Mouse (Mus musculus) limb, embryonic 11.5 days (tissue): ENCODE measurements around the gene Bricd5. TPM values are rescaled to one million over a fixed set of nuclear protein-coding genes. Genes with fewer than 3 reads are reported as not detected.
A peak's percentile ranks its signal among the peaks of the same experiment; 100 is the strongest.

Experiments
- ATAC-seq: fragments of 200-750 bp; cut with Nextera tagmentation; 2 replicates; pipeline ENCODE4 v1.8.0; 2017; ENCODE audit warnings: low read depth; ENCODE audit not compliant: insufficient number of reproducible peaks, low FRiP score, low TSS enrichment
- DNase-seq: peaks from one replicate; pipeline ENCODE4 v3.0.0-alpha.2; 2015; ENCODE audit warnings: low spot score
- H3K27ac ChIP-seq: fragments of 300-500 bp; sonication (generic); replicated peaks from 2 replicates; pipeline ENCODE4 v1.5.1; 2014; ENCODE audit warnings: low read depth, mild to moderate bottlenecking, low read length
- H3K27me3 ChIP-seq: fragments of 300-500 bp; sonication (generic); 2 replicates; pipeline ENCODE4 v1.6.1; 2014; ENCODE audit warnings: mild to moderate bottlenecking, low read length, mixed read lengths; ENCODE audit not compliant: control insufficient read depth, insufficient read depth
- H3K36me3 ChIP-seq: fragments of 300-500 bp; sonication (generic); 2 replicates; pipeline ENCODE4 v1.6.1; 2014; ENCODE audit warnings: mild to moderate bottlenecking, low read length, moderate library complexity, mixed read lengths; ENCODE audit not compliant: control insufficient read depth, insufficient read depth
- H3K4me1 ChIP-seq: fragments of 300-500 bp; sonication (generic); 2 replicates; pipeline ENCODE4 v1.6.1; 2014; ENCODE audit warnings: low read length, mixed read lengths; ENCODE audit not compliant: control insufficient read depth, insufficient read depth
- H3K4me2 ChIP-seq: fragments of 300-500 bp; sonication (generic); 2 replicates; pipeline ENCODE4 v1.6.1; 2014; ENCODE audit warnings: low read depth, mild to moderate bottlenecking, moderate library complexity; ENCODE audit not compliant: severe bottlenecking
- H3K4me3 ChIP-seq: fragments of 300-500 bp; sonication (generic); 2 replicates; pipeline ENCODE4 v1.5.1; 2014; ENCODE audit warnings: low read depth, low read length
- H3K9ac ChIP-seq: fragments of 300-500 bp; sonication (generic); 2 replicates; pipeline ENCODE4 v1.6.1; 2014; ENCODE audit warnings: mild to moderate bottlenecking, low read length
- H3K9me3 ChIP-seq: fragments of 300-500 bp; sonication (generic); 2 replicates; pipeline ENCODE4 v1.6.1; 2016; ENCODE audit warnings: low read length; ENCODE audit not compliant: control insufficient read depth
- WGBS: fragments of 180-500 bp; shearing (Covaris S2); extraction: QIAGEN DNeasy Blood & Tissue Kit; methylation state at CpG from one replicate; pipeline ENCODE4 v1.1.7; 2014; 5-methylcytosine and 5-hydroxymethylcytosine counted together
- polyA plus RNA-seq: library from polyadenylated mRNA; unstranded; fragments of >200 nt; fragmentation: Nextera tagmentation; extraction: Ambion mirVana; gene quantifications from 2 replicates; pipeline ENCODE4 v1.2.1, GENCODE M21; 2014

The Bricd5 gene
- polyA plus RNA-seq, 1 experiment from 2014 or later: 0.21 TPM

GRCm38 (mm10) chr17:24485090-24485860 lies 11.6 kb downstream of the Bricd5 start:
- Histone ChIP-seq H3K27me3 (peaks cover 9% of the 10 kb centered on the region), H3K4me3 (no peak overlapping the region), H3K9ac (no peak overlapping the region)

GRCm38 (mm10) chr17:24488186-24488661 lies 14.5 kb downstream of the Bricd5 start, which contains the start of gene Caskin1:
Caskin1 (plus strand) TSS chr17:24488601.
- Histone ChIP-seq H3K9me3 (no peaks in the 10 kb centered on the region), H3K27ac (no peak within 1 kb of the TSS), H3K36me3 (no peaks in the 10 kb centered on the region), H3K27me3 (peaks cover 9% of the 10 kb centered on the region), H3K9ac (peak within 1 kb of the TSS; percentile 78), H3K4me2 (peak within 1 kb of the TSS; percentile 80), H3K4me3 (peak within 1 kb of the TSS; percentile 82), H3K4me1 (peaks cover 12% of the 10 kb centered on the region)
- WGBS: under 1% methylated on average over 40 of the region's 45 CpGs
- ATAC-seq: peak; percentile 73
- DNase-seq: peak; percentile 53

More at GRCm38 (mm10) chr17:24485090-24485860, 11.6 kb downstream of the Bricd5 start:
- ATAC-seq: no peak
- DNase-seq: peak; percentile 55
- H3K36me3 ChIP-seq: no peaks in the 10 kb centered on the region
- no peaks in the 10 kb centered on the region for H3K9me3 ChIP-seq
- WGBS: 42% methylated on average over 11 of the region's 11 CpGs
- H3K4me1 ChIP-seq: peaks cover 12% of the 10 kb centered on the region
- H3K27ac ChIP-seq: no peak overlapping the region
- no peak overlapping the region for H3K4me2 ChIP-seq

GRCm38 (mm10) chr17:24488662-24489264 lies 15.1 kb downstream of the Bricd5 start:
- Histone ChIP-seq H3K4me1 (peaks cover 12% of the 10 kb centered on the region), H3K9ac (peak overlapping the region; percentile 78), H3K9me3 (no peaks in the 10 kb centered on the region), H3K27me3 (peaks cover 9% of the 10 kb centered on the region), H3K36me3 (no peaks in the 10 kb centered on the region), H3K27ac (no peak overlapping the region), H3K4me3 (peak overlapping the region; percentile 82), H3K4me2 (peak overlapping the region; percentile 80)
- DNase-seq (peak; percentile 61), ATAC-seq (peak; percentile 36)
- 1% methylated on average over 60 of the region's 81 CpGs for WGBS

- no peaks in the 10 kb centered on the region for H3K36me3 ChIP-seq
- DNase-seq (no peak), ATAC-seq (peak; percentile 3; the same call in 1 of the 2 replicates)
- peak overlapping the region; percentile 82 for H3K4me3 ChIP-seq
- H3K27me3 ChIP-seq: peaks cover 9% of the 10 kb centered on the region
- peak overlapping the region; percentile 78 for H3K9ac ChIP-seq
- peaks cover 12% of the 10 kb centered on the region for H3K4me1 ChIP-seq
- H3K27ac ChIP-seq: no peak overlapping the region
- peak overlapping the region; percentile 80 for H3K4me2 ChIP-seq
- 20% methylated on average over 19 of the region's 19 CpGs for WGBS
- H3K9me3 ChIP-seq: no peaks in the 10 kb centered on the region
Observed at GRCm38 (mm10) chr17:24489265-24490030, 15.8 kb downstream of the Bricd5 start.

GRCm38 (mm10) chr17:24490399-24490798 lies 16.7 kb downstream of the Bricd5 start:
- Histone ChIP-seq H3K4me2 (no peak overlapping the region), H3K27ac (no peak overlapping the region), H3K4me3 (no peak overlapping the region)

GRCm38 (mm10) chr17:24494627-24495335 lies 21.1 kb downstream of the Bricd5 start:
- WGBS: 44% methylated on average over 2 of the region's 2 CpGs
- Histone ChIP-seq H3K9me3 (no peaks in the 10 kb centered on the region), H3K4me1 (0 out of 2 replicates have a peak, but pooled peaks cover under 1% of the 10 kb centered on the region), H3K9ac (no peak overlapping the region), H3K4me2 (no peak overlapping the region), H3K27me3 (peaks cover under 1% of the 10 kb centered on the region), H3K4me3 (no peak overlapping the region), H3K36me3 (no peaks in the 10 kb centered on the region), H3K27ac (no peak overlapping the region)
- DNase-seq: peak; percentile 77
- no peak for ATAC-seq

More at GRCm38 (mm10) chr17:24490399-24490798, 16.7 kb downstream of the Bricd5 start:
- no peak for ATAC-seq
- no peak for DNase-seq
- peaks cover 10% of the 10 kb centered on the region for H3K4me1 ChIP-seq
- H3K9ac ChIP-seq: no peak overlapping the region
- no peaks in the 10 kb centered on the region for H3K9me3 ChIP-seq
- WGBS: 85% methylated on average over 4 of the region's 4 CpGs
- H3K27me3 ChIP-seq: peaks cover 9% of the 10 kb centered on the region
- H3K36me3 ChIP-seq: no peaks in the 10 kb centered on the region

GRCm38 (mm10) chr17:24495443-24495842 lies 21.8 kb downstream of the Bricd5 start:
- Histone ChIP-seq H3K4me3 (no peak overlapping the region), H3K36me3 (no peaks in the 10 kb centered on the region), H3K4me2 (no peak overlapping the region), H3K27me3 (no peaks in the 10 kb centered on the region; the same call in 1 of the 2 replicates), H3K4me1 (no peaks in the 10 kb centered on the region), H3K9me3 (no peaks in the 10 kb centered on the region), H3K27ac (no peak overlapping the region), H3K9ac (no peak overlapping the region)
- ATAC-seq: no peak
- no peak for DNase-seq
- WGBS: 70% methylated on average over 3 of the region's 3 CpGs
